Mouse (Mus musculus): Measurements from ENCODE around the gene Spint3.

- TF ChIP-seq POLR2A (IDR thresholded peaks at IDR 0.05; ENCODE audit: borderline replicate concordance, control insufficient read depth, low read depth, low read length) (no peak), CTCF (IDR thresholded peaks at IDR 0.05; ENCODE audit: control insufficient read depth, insufficient read depth, low read length) (no peak)
Measured at GRCm38 (mm10) chr2:164603482-164603881, 30.2 kb upstream of the Spint3 start.

Measured in bone marrow, adult 2 months (tissue).